Mouse (Mus musculus) limb, embryonic 11.5 days (tissue): ENCODE data around the gene Fgr. TPM values are rescaled to one million over a fixed set of nuclear protein-coding genes. Genes with fewer than 3 reads are reported as not detected.

ENCODE experiments used
- ATAC-seq: fragments of 200-750 bp; cut with Nextera tagmentation; 2 replicates; pipeline ENCODE4 v1.8.0; 2017; ENCODE audit warnings: low read depth; ENCODE audit not compliant: insufficient number of reproducible peaks, low FRiP score, low TSS enrichment
- DNase-seq: peaks from one replicate; pipeline ENCODE4 v3.0.0-alpha.2; 2015; ENCODE audit warnings: low spot score
- H3K27ac ChIP-seq: fragments of 300-500 bp; sonication (generic); replicated peaks from 2 replicates; pipeline ENCODE4 v1.5.1; 2014; ENCODE audit warnings: low read depth, mild to moderate bottlenecking, low read length
- H3K27me3 ChIP-seq: fragments of 300-500 bp; sonication (generic); 2 replicates; pipeline ENCODE4 v1.6.1; 2014; ENCODE audit warnings: mild to moderate bottlenecking, low read length, mixed read lengths; ENCODE audit not compliant: control insufficient read depth, insufficient read depth
- H3K36me3 ChIP-seq: fragments of 300-500 bp; sonication (generic); 2 replicates; pipeline ENCODE4 v1.6.1; 2014; ENCODE audit warnings: mild to moderate bottlenecking, low read length, moderate library complexity, mixed read lengths; ENCODE audit not compliant: control insufficient read depth, insufficient read depth
- H3K4me1 ChIP-seq: fragments of 300-500 bp; sonication (generic); 2 replicates; pipeline ENCODE4 v1.6.1; 2014; ENCODE audit warnings: low read length, mixed read lengths; ENCODE audit not compliant: control insufficient read depth, insufficient read depth
- H3K4me2 ChIP-seq: fragments of 300-500 bp; sonication (generic); 2 replicates; pipeline ENCODE4 v1.6.1; 2014; ENCODE audit warnings: low read depth, mild to moderate bottlenecking, moderate library complexity; ENCODE audit not compliant: severe bottlenecking
- H3K4me3 ChIP-seq: fragments of 300-500 bp; sonication (generic); 2 replicates; pipeline ENCODE4 v1.5.1; 2014; ENCODE audit warnings: low read depth, low read length
- H3K9ac ChIP-seq: fragments of 300-500 bp; sonication (generic); 2 replicates; pipeline ENCODE4 v1.6.1; 2014; ENCODE audit warnings: mild to moderate bottlenecking, low read length
- H3K9me3 ChIP-seq: fragments of 300-500 bp; sonication (generic); 2 replicates; pipeline ENCODE4 v1.6.1; 2016; ENCODE audit warnings: low read length; ENCODE audit not compliant: control insufficient read depth
- WGBS: fragments of 180-500 bp; shearing (Covaris S2); extraction: QIAGEN DNeasy Blood & Tissue Kit; methylation state at CpG from one replicate; pipeline ENCODE4 v1.1.7; 2014; 5-methylcytosine and 5-hydroxymethylcytosine counted together
- polyA plus RNA-seq: library from polyadenylated mRNA; unstranded; fragments of >200 nt; fragmentation: Nextera tagmentation; extraction: Ambion mirVana; gene quantifications from 2 replicates; pipeline ENCODE4 v1.2.1, GENCODE M21; 2014

Gene Fgr
- polyA plus RNA-seq, 1 experiment from 2014 or later = 0.35 TPM

DNA sequence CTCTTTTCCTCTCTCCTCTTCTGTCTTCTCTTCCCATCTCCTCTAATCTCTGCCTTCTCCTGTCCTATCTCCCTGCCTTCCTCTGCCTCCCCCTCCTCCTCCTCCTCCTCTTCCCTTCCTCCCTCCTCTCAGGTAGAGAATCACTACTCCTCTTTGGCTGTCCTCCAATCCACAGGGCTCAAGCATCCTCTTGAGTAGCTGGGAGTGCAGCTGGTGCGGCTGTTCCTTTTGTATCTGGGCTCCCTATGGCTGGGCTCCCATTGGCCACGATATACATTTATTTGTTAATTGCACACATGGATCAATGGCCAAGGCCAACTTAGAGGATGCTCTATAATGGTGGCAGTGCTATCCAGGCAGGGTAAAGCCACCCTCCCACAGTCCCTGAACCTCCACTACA is 1.3 kb upstream of the Fgr start:
- Histone ChIP-seq H3K4me1 (peaks cover 14% of the 10 kb centered on the region), H3K27ac (no peak overlapping the region), H3K4me3 (no peak overlapping the region), H3K27me3 (0 out of 2 replicates have a peak, but pooled peaks cover 4% of the 10 kb centered on the region), H3K4me2 (no peak overlapping the region), H3K9ac (no peak overlapping the region), H3K36me3 (no peaks in the 10 kb centered on the region), H3K9me3 (no peaks in the 10 kb centered on the region)
- WGBS = 61% methylated on average over 2 of the region's 2 CpGs
- DNase-seq = no peak
- no peak for ATAC-seq

DNA sequence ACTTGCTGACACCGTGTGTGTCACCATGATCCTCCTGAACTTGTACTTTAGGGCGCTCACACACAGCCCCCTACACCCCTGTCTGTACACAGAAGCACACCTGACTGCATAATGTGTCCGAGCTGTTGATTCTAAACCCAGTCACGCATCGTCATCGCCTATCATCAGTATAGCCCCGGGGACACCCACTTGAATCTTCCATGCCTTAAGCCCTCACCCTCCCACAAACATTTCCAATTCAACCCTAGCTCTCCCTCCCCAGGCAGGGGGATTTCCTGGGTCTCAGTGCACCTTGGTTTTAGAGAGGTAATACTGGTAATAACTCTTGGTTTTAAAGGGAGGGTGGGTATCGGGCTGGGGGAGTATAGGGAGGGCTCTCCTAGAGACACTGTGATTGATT is 709 bp upstream of the Fgr start:
- H3K4me2 ChIP-seq = no peak overlapping the region
- H3K4me1 ChIP-seq = peaks cover 14% of the 10 kb centered on the region
- ATAC-seq (no peak), DNase-seq (no peak)
- 48% methylated on average over 8 of the region's 8 CpGs for WGBS
- H3K9ac ChIP-seq = no peak overlapping the region
- H3K4me3 ChIP-seq = no peak overlapping the region
- H3K27ac ChIP-seq = no peak overlapping the region
- no peaks in the 10 kb centered on the region for H3K36me3 ChIP-seq
- H3K27me3 ChIP-seq = 0 out of 2 replicates have a peak, but pooled peaks cover 4% of the 10 kb centered on the region
- H3K9me3 ChIP-seq = no peaks in the 10 kb centered on the region

DNA sequence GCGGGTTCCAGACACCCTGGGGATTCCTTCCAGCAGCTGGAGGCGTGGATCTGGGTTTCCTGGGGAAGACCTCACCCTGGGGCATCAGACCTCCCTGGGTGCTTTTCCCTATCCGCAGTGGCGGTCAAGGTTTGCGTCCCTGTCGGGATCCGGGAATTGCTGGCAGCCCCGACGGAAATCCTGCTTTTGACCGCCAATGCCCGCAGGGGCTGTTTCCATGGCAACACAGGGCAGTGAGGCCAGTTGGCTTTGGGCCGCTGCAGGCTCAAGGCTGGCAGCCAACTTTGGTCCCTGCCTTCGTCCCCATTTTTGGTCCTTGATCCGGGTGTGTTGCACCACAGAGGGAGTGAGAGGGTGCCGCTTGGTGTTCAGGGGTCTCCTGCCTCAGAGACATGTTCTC is 1.0 kb downstream of the Fgr start:
- Histone ChIP-seq H3K4me2 (peak overlapping the region; percentile 53), H3K27ac (peak overlapping the region; percentile 62; the same call in 1 of the 2 replicates), H3K36me3 (no peaks in the 10 kb centered on the region), H3K9ac (peak overlapping the region; percentile 54), H3K4me3 (peak overlapping the region; percentile 10), H3K4me1 (peaks cover 14% of the 10 kb centered on the region), H3K9me3 (no peaks in the 10 kb centered on the region), H3K27me3 (0 out of 2 replicates have a peak, but pooled peaks cover 4% of the 10 kb centered on the region)
- ATAC-seq = no peak
- peak; percentile 89 for DNase-seq
- 2% methylated on average over 15 of the region's 15 CpGs for WGBS

DNA sequence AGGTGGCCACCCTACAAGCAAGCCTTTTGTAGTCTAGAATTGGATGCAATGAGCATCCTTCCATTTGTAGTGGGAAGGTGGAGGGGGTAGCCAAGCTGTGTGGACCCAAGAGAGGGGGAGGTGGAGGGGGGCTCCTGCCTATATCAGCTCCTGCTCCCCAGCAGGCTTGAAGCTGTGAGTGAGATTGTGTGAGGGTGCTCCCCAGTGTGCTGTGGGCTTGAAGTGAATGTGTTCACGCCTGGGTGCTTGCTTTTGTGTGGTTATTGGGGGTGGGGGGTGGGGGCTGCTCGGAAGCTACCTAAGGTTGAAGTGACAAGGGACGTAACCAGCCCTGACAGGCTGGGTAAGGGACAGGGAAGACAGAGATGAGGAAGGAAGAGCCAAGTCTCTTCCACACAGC is 1.9 kb downstream of the Fgr start:
- DNase-seq = no peak
- no peak for ATAC-seq

DNA sequence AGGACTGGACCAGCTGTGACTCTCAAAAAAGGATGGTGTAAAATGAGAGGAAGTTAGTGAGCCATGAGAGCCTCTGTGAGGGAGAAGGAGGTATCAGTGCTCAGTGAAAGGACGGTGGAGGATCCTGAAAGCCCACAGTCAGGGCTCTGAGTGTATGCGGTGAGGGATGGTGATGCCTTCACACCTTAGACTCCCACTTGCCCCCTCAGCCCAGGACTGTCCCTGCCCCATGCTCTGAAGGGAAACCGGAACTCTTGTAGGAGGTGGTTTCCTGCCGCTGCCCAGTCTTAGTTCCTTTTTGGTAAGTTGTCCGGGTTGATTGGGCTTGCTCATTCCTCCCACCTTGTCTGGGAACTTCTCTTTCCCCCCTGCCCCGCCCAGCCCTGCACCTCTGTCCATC is 2.8 kb downstream of the Fgr start:
- H3K27me3 ChIP-seq = 0 out of 2 replicates have a peak, but pooled peaks cover 4% of the 10 kb centered on the region

More for the DNA sequence above, 1.9 kb downstream of the Fgr start:
- no peak overlapping the region for H3K4me3 ChIP-seq
- H3K9me3 ChIP-seq = no peaks in the 10 kb centered on the region
- no peaks in the 10 kb centered on the region for H3K36me3 ChIP-seq
- peaks cover 14% of the 10 kb centered on the region for H3K4me1 ChIP-seq
- no peak overlapping the region for H3K4me2 ChIP-seq
- H3K27ac ChIP-seq = no peak overlapping the region
- 0 out of 2 replicates have a peak, but pooled peaks cover 4% of the 10 kb centered on the region for H3K27me3 ChIP-seq
- 76% methylated on average over 3 of the region's 3 CpGs for WGBS
- no peak overlapping the region for H3K9ac ChIP-seq

GRCm38 (mm10) chr4:132977597-132977996 is 3.7 kb downstream of the Fgr start:
- Histone ChIP-seq H3K27me3 (0 out of 2 replicates have a peak, but pooled peaks cover 4% of the 10 kb centered on the region), H3K9me3 (no peaks in the 10 kb centered on the region), H3K27ac (no peak overlapping the region), H3K4me1 (peaks cover 14% of the 10 kb centered on the region), H3K4me3 (no peak overlapping the region), H3K9ac (no peak overlapping the region), H3K36me3 (no peaks in the 10 kb centered on the region), H3K4me2 (no peak overlapping the region)
- ATAC-seq (no peak), DNase-seq (no peak)
- 49% methylated on average over 5 of the region's 5 CpGs for WGBS

More for the DNA sequence above, 2.8 kb downstream of the Fgr start:
- DNase-seq (no peak), ATAC-seq (no peak)
- peaks cover 14% of the 10 kb centered on the region for H3K4me1 ChIP-seq
- no peak overlapping the region for H3K4me3 ChIP-seq
- no peak overlapping the region for H3K9ac ChIP-seq
- WGBS = 76% methylated on average over 6 of the region's 6 CpGs
- no peak overlapping the region for H3K4me2 ChIP-seq
- H3K36me3 ChIP-seq = no peaks in the 10 kb centered on the region
- H3K27ac ChIP-seq = no peak overlapping the region
- H3K9me3 ChIP-seq = no peaks in the 10 kb centered on the region

GRCm38 (mm10) chr4:132979186-132979585 is 5.3 kb downstream of the Fgr start:
- WGBS = 91% methylated on average over 2 of the region's 2 CpGs
- DNase-seq (no peak), ATAC-seq (no peak)
- no peaks in the 10 kb centered on the region for H3K9me3 ChIP-seq
- no peak overlapping the region for H3K9ac ChIP-seq
- peaks cover 27% of the 10 kb centered on the region for H3K4me1 ChIP-seq
- H3K27ac ChIP-seq = no peak overlapping the region
- no peak overlapping the region for H3K4me2 ChIP-seq
- H3K4me3 ChIP-seq = no peak overlapping the region
- H3K27me3 ChIP-seq = 0 out of 2 replicates have a peak, but pooled peaks cover 2% of the 10 kb centered on the region
- H3K36me3 ChIP-seq = no peaks in the 10 kb centered on the region

DNA sequence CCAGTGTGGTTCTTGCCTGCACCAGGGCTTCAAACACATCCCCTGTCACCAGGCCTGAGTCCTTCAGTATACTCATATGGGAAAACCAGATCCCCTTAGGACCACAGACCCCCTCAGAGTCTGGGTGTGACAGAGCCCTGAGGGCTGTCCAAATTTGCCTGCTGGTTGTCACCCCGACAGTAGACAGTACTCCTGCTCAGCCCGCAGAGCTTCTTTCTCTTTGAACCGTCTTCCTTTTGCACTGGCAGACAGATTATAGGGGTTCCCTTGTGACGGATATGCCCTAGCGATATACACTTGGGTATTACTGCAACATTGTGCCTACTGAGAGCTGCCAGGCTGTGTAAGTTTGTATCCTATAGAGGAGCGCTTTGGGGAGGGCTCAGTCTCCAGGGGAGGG is 7.7 kb downstream of the Fgr start:
- 75% methylated on average over 6 of the region's 6 CpGs for WGBS
- Histone ChIP-seq H3K9ac (no peak overlapping the region), H3K27ac (no peak overlapping the region), H3K36me3 (no peaks in the 10 kb centered on the region), H3K9me3 (no peaks in the 10 kb centered on the region), H3K4me2 (no peak overlapping the region), H3K4me3 (no peak overlapping the region), H3K4me1 (peaks cover 15% of the 10 kb centered on the region), H3K27me3 (no peaks in the 10 kb centered on the region)
- DNase-seq = no peak
- ATAC-seq = no peak

DNA sequence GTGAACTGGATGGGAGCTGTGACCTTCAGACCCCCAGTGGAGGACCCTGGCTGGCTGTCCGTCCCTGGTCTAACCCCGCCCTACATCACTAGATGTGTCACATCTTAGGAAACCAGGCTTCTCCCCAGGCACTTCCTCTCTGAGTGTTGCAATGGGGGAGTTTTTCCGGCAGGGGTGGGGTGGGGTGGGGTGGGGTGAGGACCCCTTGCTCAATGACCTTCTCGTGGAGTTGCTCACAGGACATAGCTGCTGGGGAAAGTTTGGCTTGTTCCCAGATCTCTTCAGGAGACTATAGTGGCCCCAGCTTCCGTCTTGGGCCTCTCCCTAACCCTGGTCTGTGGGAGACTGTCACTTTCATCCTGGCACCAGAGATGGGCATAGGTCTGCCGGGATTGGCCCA is 9.1 kb downstream of the Fgr start:
- H3K27ac ChIP-seq = peak overlapping the region; percentile 21; the same call in 1 of the 2 replicates
- no peak for ATAC-seq
- WGBS = 67% methylated on average over 6 of the region's 6 CpGs
- H3K4me2 ChIP-seq = no peak overlapping the region
- no peak overlapping the region for H3K4me3 ChIP-seq
- DNase-seq = no peak
- no peaks in the 10 kb centered on the region for H3K27me3 ChIP-seq
- no peak overlapping the region for H3K9ac ChIP-seq
- H3K4me1 ChIP-seq = peaks cover 15% of the 10 kb centered on the region
- no peaks in the 10 kb centered on the region for H3K9me3 ChIP-seq
- no peaks in the 10 kb centered on the region for H3K36me3 ChIP-seq
